Mouse (Mus musculus) E14TG2a.4 (cell line): ENCODE measurements around the gene P4ha2.

Source experiments
- CTCF ChIP-seq: conservative IDR thresholded peaks from 2 replicates; pipeline ENCODE4 v1.5.1; 2014; ENCODE audit warnings: low read length
- POU5F1 ChIP-seq: IDR thresholded peaks from 2 replicates; pipeline ENCODE4 v1.6.1; 2014; ENCODE audit warnings: low read length, borderline replicate concordance

DNA sequence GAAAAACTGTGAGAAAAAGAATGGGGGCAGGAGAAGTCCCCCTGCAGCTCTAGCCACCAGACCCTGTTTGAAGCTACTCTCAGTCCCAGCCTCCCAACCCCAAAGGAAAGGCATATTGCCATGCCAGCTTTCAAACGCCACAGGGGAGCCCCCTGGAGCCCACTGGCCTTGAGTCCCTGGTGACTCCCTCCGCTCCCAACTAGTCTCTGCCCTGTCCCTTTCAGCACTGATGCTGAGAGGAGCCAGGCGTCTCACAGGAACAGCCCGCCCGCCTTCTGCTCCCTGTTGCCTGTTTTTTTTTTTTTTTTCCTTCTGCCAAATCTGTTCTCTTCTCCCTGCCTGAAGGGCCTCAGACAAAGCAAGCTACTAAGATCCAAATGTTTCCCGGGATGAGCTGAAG, 41.3 kb upstream of the P4ha2 start:
- TF ChIP-seq CTCF (no peak), POU5F1 (no peak)
